Mouse (Mus musculus): ENCODE data around the gene Macf1. TPM values are rescaled to one million over a fixed set of nuclear protein-coding genes. Genes with fewer than 3 reads are reported as not detected.
"Not testable (repeated sequence)": the region's sequence is repeated elsewhere in the genome, so short reads cannot be mapped to it uniquely, and the experiment has no call there.

Macf1 gene
- polyA plus RNA-seq, 1 experiment from 2014 or later: 37.1 TPM

- no peak for DNase-seq (ENCODE audit: low spot score)
Measured at GRCm38 (mm10) chr4:123552689-123553088, 131.5 kb downstream of the Macf1 start.

DNA sequence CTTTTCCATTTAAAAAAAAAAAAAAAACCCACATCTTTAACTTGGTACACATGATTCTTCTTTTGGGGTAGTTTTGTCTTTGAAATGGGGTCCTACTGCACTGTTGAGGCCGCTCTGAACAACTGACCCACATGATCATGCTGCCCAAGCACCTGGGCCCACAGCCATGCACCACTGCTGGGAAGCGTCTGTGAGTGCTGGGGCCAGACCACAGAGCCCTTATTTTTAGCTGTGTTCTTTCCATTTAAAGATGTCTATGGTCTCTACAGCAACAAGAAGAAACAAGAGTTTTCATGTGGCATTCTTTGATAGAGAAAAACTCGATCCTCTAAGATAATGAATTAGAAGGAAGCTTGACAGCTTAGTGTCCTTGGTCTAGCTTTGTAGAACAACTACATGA lies 135.8 kb downstream of the Macf1 start:
- no peak for DNase-seq (ENCODE audit: low spot score)

DNA sequence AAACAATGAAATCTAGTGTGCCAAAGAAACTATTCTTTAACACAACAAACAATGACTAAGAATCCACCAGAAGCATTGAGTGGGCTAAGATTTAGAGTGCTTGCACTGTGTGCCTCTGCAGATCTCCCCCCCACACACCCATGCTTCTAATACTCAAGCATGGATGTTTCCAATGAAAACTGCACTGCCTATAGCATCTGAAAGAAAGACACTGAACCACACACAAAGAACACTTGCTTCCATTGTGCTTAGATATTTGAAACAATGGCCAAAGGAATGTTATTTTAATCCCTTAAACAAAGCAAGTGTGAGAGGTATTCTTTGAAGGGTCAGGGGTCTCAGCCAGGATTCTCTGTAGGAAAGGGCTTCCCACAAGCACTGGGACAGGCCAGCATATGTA lies 140.5 kb downstream of the Macf1 start:
- no peak for DNase-seq (ENCODE audit: low spot score)

GRCm38 (mm10) chr4:123535271-123535670 lies 148.9 kb downstream of the Macf1 start:
- peak; percentile 78 for DNase-seq (ENCODE audit: low spot score)

DNA sequence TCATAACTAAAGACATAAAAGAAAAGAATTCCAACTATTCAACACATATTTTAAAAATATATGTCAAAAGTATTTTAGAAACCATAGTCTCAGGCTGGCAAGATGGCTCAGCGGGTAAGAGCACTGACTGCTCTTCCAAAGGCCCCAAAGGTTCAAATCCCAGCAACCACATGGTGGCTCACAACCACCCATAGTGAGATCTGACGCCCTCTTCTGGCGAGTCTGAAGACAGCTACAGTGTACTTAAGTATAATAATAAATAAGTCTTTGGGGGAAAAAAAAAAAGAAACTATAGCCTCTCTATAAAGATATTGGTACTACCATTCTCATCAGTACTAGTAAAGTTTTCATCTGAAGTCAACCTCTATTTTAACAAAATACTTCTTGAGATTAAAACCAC lies 152.2 kb downstream of the Macf1 start:
- no peak for DNase-seq (ENCODE audit: low spot score)

- no peak for DNase-seq (ENCODE audit: low spot score)
Measured at GRCm38 (mm10) chr4:123530976-123531375, 153.2 kb downstream of the Macf1 start.

- peak; percentile 38 for DNase-seq (ENCODE audit: low spot score)
Measured at GRCm38 (mm10) chr4:123529230-123529629, 154.9 kb downstream of the Macf1 start.

GRCm38 (mm10) chr4:123527607-123528010 lies 156.6 kb downstream of the Macf1 start:
- no peak for DNase-seq (ENCODE audit: low spot score)

GRCm38 (mm10) chr4:123526779-123527280 lies 157.3 kb downstream of the Macf1 start:
- DNase-seq (ENCODE audit: low spot score): no peak

DNA sequence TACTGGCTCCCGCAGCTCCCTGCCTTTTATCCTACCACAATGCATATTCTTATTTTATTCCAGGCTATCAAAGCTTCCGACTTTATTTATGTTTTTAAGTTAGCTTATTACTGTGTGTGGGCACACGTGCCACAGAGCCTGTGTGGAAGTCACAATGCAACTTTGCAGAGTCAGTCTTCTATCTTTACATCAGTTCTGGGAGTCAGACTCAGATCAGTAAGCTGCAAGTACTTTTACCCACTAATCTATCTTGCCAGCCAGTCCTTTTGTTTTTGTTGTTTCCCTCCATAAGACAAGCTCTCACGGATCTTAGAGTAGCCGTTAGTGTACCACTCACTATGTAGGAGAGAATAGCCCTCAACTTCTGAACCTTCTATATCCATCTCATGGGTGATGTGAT lies 159.4 kb downstream of the Macf1 start:
- no peak for DNase-seq (ENCODE audit: low spot score)

GRCm38 (mm10) chr4:123520123-123520522 lies 164.0 kb downstream of the Macf1 start:
- not testable (repeated sequence) for DNase-seq (ENCODE audit: low spot score)

GRCm38 (mm10) chr4:123515673-123516072 lies 168.5 kb downstream of the Macf1 start:
- no peak for DNase-seq (ENCODE audit: low spot score)

GRCm38 (mm10) chr4:123510201-123510600 lies 174.0 kb downstream of the Macf1 start:
- DNase-seq (ENCODE audit: low spot score): no peak

- no peak for DNase-seq (ENCODE audit: low spot score)
Measured at GRCm38 (mm10) chr4:123489086-123489485, 195.1 kb downstream of the Macf1 start.

- DNase-seq (ENCODE audit: low spot score): no peak
Measured at GRCm38 (mm10) chr4:123479991-123480390, 204.2 kb downstream of the Macf1 start.

GRCm38 (mm10) chr4:123478655-123479433 lies 205.3 kb downstream of the Macf1 start:
- DNase-seq (ENCODE audit: low spot score): no peak

GRCm38 (mm10) chr4:123465799-123466198 lies 218.4 kb downstream of the Macf1 start:
- no peak for DNase-seq (ENCODE audit: low spot score)

- DNase-seq (ENCODE audit: low spot score): peak; percentile 3
Measured at GRCm38 (mm10) chr4:123460595-123461272, 223.4 kb downstream of the Macf1 start.

- no peak for DNase-seq (ENCODE audit: low spot score)
Measured at GRCm38 (mm10) chr4:123454871-123455640, 229.1 kb downstream of the Macf1 start.

- no peak for DNase-seq (ENCODE audit: low spot score)
Measured at GRCm38 (mm10) chr4:123453729-123454128, 230.4 kb downstream of the Macf1 start.

DNA sequence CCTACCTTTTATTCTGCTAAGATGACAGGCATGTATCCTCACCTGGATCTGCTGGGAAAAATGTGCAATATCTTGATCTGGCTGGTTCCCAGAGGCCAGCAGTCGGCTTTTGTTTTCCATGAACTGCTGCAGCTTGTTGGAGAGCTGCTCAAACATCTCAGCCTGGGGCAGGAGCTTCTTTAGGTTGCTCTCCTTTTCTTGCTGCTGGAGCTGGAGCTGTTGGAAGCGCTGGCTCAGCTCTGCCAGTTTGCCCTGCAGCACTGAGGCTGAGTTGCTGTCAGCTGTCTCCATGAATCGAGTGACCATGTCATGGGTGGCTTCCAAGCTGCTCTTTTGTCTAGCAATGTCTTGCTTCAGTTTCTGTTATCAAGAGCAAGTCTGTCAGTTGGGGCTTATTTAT lies 232.2 kb downstream of the Macf1 start:
- DNase-seq (ENCODE audit: low spot score): no peak

DNA sequence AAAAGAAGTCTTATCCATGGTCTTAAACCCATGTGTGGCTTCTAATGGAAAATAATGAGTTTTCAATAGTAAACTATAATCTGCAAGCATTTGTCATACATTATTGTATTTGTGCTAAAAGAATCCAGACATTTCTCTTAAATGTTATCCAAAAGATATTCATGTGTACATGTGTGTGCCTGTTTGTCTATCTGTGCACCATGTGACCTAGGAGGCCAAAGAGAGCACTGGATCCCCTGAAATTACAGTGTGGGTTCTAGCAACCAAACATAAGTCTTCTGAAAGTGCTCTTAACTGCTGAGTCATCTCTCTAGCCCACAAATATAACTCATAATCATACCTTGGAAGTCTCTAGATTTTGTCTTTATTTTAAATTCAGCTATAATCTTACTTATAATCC lies 234.9 kb downstream of the Macf1 start:
- no peak for DNase-seq (ENCODE audit: low spot score)
